Mouse (Mus musculus) kidney, adult 2 months (tissue): ENCODE measurements at regions not wholly inside any gene's neighbourhood (a gene's known extent, or its start where the extent isn't known, plus 50 kb on each side); places are given as distances from the start of the nearest gene placed in this dataset.

Experiments
- CTCF ChIP-seq: fragments of 200-500 bp; conservative IDR thresholded peaks from 2 replicates; pipeline ENCODE4 v1.5.1; 2011; ENCODE audit warnings: low read depth, mild to moderate bottlenecking, control low read depth, low read length, moderate library complexity, mixed read lengths; ENCODE audit not compliant: insufficient read depth, insufficient read length
- POLR2A ChIP-seq: fragments of 200-500 bp; IDR thresholded peaks from one replicate; pipeline ENCODE4 v1.6.1; 2011; ENCODE audit warnings: low read depth, low read length, control low read depth

DNA sequence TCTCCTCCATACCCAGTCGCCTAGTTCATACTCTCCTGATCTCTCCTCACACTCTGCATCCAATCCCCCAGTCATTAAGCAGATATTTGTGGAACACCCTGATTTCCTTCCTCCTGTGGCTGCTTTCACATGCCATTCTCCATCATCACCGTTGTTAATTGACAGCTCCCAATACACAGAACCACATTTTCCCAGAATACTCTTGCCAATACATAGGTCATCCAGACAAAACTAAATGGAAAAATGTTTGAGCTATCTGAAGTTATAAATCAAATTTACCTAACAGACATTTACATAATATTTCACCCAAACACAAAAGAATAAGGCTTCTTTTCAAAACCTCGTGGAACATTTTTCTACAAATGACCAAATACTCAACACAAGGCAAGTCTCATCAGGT is 992.7 kb downstream of the Slc22a22 start:
- TF ChIP-seq POLR2A (no peak), CTCF (no peak)
